Mouse (Mus musculus): Measurements from ENCODE around the gene Pax7. TPM values are rescaled to one million over a fixed set of nuclear protein-coding genes. Genes with fewer than 3 reads are reported as not detected.

Pax7 gene
- polyA plus RNA-seq, 1 experiment from 2014 or later: 2.0 TPM

- H3K4me2 ChIP-seq (ENCODE audit: low read depth, low read length): no peak overlapping the region
- no peaks in the 10 kb centered on the region for H3K9me3 ChIP-seq (replicated peaks; ENCODE audit: control insufficient read depth, low read length)
- H3K4me3 ChIP-seq (ENCODE audit: low read depth, low read length): no peak overlapping the region
- no peaks in the 10 kb centered on the region for H3K36me3 ChIP-seq (replicated peaks; ENCODE audit: control insufficient read depth, insufficient read depth, low read depth, low read length)
- H3K4me1 ChIP-seq (ENCODE audit: control insufficient read depth, insufficient read depth, low read length): peaks cover 8% of the 10 kb centered on the region
- H3K27ac ChIP-seq (replicated peaks; ENCODE audit: low read depth, low read length): no peak overlapping the region
- no peak overlapping the region for H3K9ac ChIP-seq (replicated peaks; ENCODE audit: low read length)
- H3K27me3 ChIP-seq (ENCODE audit: control insufficient read depth, insufficient read depth, low read length): no peaks in the 10 kb centered on the region
- WGBS: 88% methylated on average over 5 of the region's 5 CpGs
- ATAC-seq (replicated peaks; ENCODE audit: insufficient number of reproducible peaks, low FRiP score, low TSS enrichment, low read depth) (no peak), DNase-seq (ENCODE audit: low spot score) (no peak)
Measured at GRCm38 (mm10) chr4:139750926-139751325, 82.4 kb downstream of the Pax7 start.

DNA sequence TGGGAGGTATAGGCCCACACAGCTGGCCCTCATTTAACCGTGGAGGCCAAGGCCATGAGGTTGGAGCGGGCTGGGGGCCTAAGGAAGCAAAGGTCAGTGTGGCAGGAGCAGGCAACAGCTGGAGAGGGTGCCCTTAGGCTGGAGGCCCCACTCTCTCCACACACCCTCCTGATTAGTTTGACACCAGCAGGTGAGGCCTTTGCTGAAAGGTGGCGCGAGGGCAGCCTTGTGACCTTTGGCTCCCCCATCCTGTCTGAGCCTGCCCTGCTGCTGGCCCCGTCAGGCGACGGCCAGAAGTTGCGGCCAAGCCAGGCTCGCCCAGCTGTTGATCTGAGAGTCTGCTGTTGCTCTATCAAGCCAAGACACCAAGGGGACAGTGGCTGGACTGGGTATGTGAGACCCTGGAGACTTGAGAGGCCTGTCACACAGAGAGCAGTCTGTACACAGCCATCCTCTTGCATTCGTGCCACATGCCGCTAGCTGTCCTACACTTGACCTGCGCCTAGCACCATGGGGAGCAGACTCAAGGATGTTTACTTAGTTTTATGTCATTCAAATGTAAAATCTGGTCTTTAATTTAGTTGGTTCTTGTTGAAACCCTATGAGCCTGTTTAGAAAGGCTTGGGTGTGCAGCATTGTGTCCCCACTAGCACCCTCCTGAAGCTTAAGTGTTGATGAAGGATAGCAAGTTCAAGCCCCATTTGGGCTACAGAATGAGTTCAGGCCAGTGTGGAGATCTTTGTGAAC is 86.0 kb downstream of the Pax7 start:
- Histone ChIP-seq H3K9ac (replicated peaks; ENCODE audit: low read length) (no peak overlapping the region), H3K9me3 (replicated peaks; ENCODE audit: control insufficient read depth, low read length) (no peaks in the 10 kb centered on the region), H3K4me3 (ENCODE audit: low read depth, low read length) (no peak overlapping the region), H3K4me2 (ENCODE audit: low read depth, low read length) (no peak overlapping the region), H3K27ac (replicated peaks; ENCODE audit: low read depth, low read length) (no peak overlapping the region), H3K36me3 (replicated peaks; ENCODE audit: control insufficient read depth, insufficient read depth, low read depth, low read length) (no peaks in the 10 kb centered on the region), H3K27me3 (ENCODE audit: control insufficient read depth, insufficient read depth, low read length) (no peaks in the 10 kb centered on the region), H3K4me1 (ENCODE audit: control insufficient read depth, insufficient read depth, low read length) (peaks cover 6% of the 10 kb centered on the region)
- ATAC-seq (replicated peaks; ENCODE audit: insufficient number of reproducible peaks, low FRiP score, low TSS enrichment, low read depth): no peak
- 20% methylated on average over 12 of the region's 12 CpGs for WGBS
- DNase-seq (ENCODE audit: low spot score): peak; percentile 29

- H3K27ac ChIP-seq (replicated peaks; ENCODE audit: low read depth, low read length): no peak overlapping the region
- H3K27me3 ChIP-seq (ENCODE audit: control insufficient read depth, insufficient read depth, low read length): no peaks in the 10 kb centered on the region
- no peak overlapping the region for H3K9ac ChIP-seq (replicated peaks; ENCODE audit: low read length)
- H3K36me3 ChIP-seq (replicated peaks; ENCODE audit: control insufficient read depth, insufficient read depth, low read depth, low read length): no peaks in the 10 kb centered on the region
- peaks cover 6% of the 10 kb centered on the region for H3K4me1 ChIP-seq (ENCODE audit: control insufficient read depth, insufficient read depth, low read length)
- 31% methylated on average over 12 of the region's 12 CpGs for WGBS
- ATAC-seq (replicated peaks; ENCODE audit: insufficient number of reproducible peaks, low FRiP score, low TSS enrichment, low read depth) (no peak), DNase-seq (ENCODE audit: low spot score) (peak; percentile 51)
- H3K4me2 ChIP-seq (ENCODE audit: low read depth, low read length): no peak overlapping the region
- no peaks in the 10 kb centered on the region for H3K9me3 ChIP-seq (replicated peaks; ENCODE audit: control insufficient read depth, low read length)
- no peak overlapping the region for H3K4me3 ChIP-seq (ENCODE audit: low read depth, low read length)
Measured at GRCm38 (mm10) chr4:139746177-139746576, 87.2 kb downstream of the Pax7 start.

- peaks cover 6% of the 10 kb centered on the region for H3K4me1 ChIP-seq (ENCODE audit: control insufficient read depth, insufficient read depth, low read length)
- H3K36me3 ChIP-seq (replicated peaks; ENCODE audit: control insufficient read depth, insufficient read depth, low read depth, low read length): no peaks in the 10 kb centered on the region
- ATAC-seq (replicated peaks; ENCODE audit: insufficient number of reproducible peaks, low FRiP score, low TSS enrichment, low read depth) (no peak), DNase-seq (ENCODE audit: low spot score) (no peak)
- H3K27me3 ChIP-seq (ENCODE audit: control insufficient read depth, insufficient read depth, low read length): no peaks in the 10 kb centered on the region
- H3K4me3 ChIP-seq (ENCODE audit: low read depth, low read length): no peak overlapping the region
- H3K9me3 ChIP-seq (replicated peaks; ENCODE audit: control insufficient read depth, low read length): no peaks in the 10 kb centered on the region
- H3K4me2 ChIP-seq (ENCODE audit: low read depth, low read length): no peak overlapping the region
- no peak overlapping the region for H3K27ac ChIP-seq (replicated peaks; ENCODE audit: low read depth, low read length)
- WGBS: 57% methylated on average over 12 of the region's 12 CpGs
- H3K9ac ChIP-seq (replicated peaks; ENCODE audit: low read length): no peak overlapping the region
Measured at GRCm38 (mm10) chr4:139744765-139745395, 88.4 kb downstream of the Pax7 start.

DNA sequence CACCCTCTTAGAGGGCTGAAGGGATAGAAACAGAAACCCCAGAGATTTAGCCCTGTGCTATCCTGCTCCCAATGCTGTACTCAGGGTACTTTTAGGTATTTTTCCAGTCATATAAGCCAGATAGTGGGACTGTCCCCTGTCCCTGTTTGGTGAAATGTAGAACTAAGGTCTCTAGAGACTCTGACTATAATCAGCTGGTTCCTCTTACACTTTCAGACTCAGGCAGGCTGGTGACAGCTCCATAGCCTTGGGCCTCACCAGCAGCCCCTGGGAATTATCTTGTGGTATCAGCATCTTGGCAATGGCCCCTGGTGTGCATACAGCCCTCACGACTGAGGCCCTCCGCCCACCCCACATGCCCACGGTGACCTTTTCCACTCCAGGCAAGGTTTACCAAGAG is 89.7 kb downstream of the Pax7 start:
- Histone ChIP-seq H3K4me1 (ENCODE audit: control insufficient read depth, insufficient read depth, low read length) (peaks cover 6% of the 10 kb centered on the region), H3K4me2 (ENCODE audit: low read depth, low read length) (no peak overlapping the region), H3K4me3 (ENCODE audit: low read depth, low read length) (no peak overlapping the region), H3K36me3 (replicated peaks; ENCODE audit: control insufficient read depth, insufficient read depth, low read depth, low read length) (no peaks in the 10 kb centered on the region), H3K27me3 (ENCODE audit: control insufficient read depth, insufficient read depth, low read length) (no peaks in the 10 kb centered on the region), H3K9ac (replicated peaks; ENCODE audit: low read length) (no peak overlapping the region), H3K27ac (replicated peaks; ENCODE audit: low read depth, low read length) (no peak overlapping the region), H3K9me3 (replicated peaks; ENCODE audit: control insufficient read depth, low read length) (no peaks in the 10 kb centered on the region)
- WGBS: 69% methylated on average over 3 of the region's 3 CpGs
- ATAC-seq (replicated peaks; ENCODE audit: insufficient number of reproducible peaks, low FRiP score, low TSS enrichment, low read depth) (no peak), DNase-seq (ENCODE audit: low spot score) (no peak)

DNA sequence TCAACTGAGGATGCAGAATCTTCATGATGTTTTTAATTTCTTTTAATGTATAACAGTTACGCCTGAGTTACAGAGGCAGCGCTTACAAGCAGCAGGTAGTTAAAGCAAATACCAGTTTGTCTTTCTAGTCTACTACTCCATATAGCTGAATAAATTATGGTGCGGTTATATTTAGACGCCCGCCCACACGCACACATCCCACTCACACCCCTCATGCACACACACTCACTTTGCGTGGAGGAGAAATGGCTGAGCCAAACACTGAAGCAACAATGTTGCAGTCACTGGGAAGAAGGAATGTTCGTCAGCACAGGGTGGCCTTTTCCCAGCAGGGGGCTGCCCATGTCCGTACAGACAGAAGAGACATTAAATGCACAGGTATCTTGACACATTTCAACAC is 96.3 kb downstream of the Pax7 start:
- 91% methylated on average over 9 of the region's 9 CpGs for WGBS
- Histone ChIP-seq H3K9ac (replicated peaks; ENCODE audit: low read length) (no peak overlapping the region), H3K36me3 (replicated peaks; ENCODE audit: control insufficient read depth, insufficient read depth, low read depth, low read length) (no peaks in the 10 kb centered on the region), H3K27ac (replicated peaks; ENCODE audit: low read depth, low read length) (no peak overlapping the region), H3K4me1 (ENCODE audit: control insufficient read depth, insufficient read depth, low read length) (no peaks in the 10 kb centered on the region), H3K27me3 (ENCODE audit: control insufficient read depth, insufficient read depth, low read length) (no peaks in the 10 kb centered on the region), H3K4me3 (ENCODE audit: low read depth, low read length) (no peak overlapping the region), H3K4me2 (ENCODE audit: low read depth, low read length) (no peak overlapping the region), H3K9me3 (replicated peaks; ENCODE audit: control insufficient read depth, low read length) (no peaks in the 10 kb centered on the region)
- ATAC-seq (replicated peaks; ENCODE audit: insufficient number of reproducible peaks, low FRiP score, low TSS enrichment, low read depth): no peak
- DNase-seq (ENCODE audit: low spot score): no peak

DNA sequence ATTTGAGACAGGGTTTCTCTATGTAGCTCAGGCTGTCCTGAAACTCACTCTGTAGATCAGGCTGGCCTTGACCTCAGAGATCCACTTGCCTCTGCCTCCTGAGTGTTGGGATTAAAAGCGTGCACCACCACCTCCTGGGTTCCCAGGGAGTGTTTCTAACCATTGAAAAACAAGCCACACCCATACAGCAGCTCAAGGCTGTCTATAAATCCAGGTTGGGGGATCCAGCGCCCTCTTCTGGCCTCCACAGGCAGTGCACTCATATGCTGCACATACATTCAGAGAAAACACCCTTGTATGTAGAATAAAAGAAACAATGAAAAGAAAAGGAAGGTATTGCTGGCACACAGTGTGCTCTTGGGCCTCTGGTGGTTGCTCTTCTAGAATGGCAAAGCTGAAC is 106.2 kb downstream of the Pax7 start:
- 41% methylated on average over 2 of the region's 2 CpGs for whole genome bisulfite sequencing
- no peaks in the 10 kb centered on the region for H3K36me3 ChIP-seq (replicated peaks; ENCODE audit: control insufficient read depth, insufficient read depth, low read depth, low read length)
- no peak overlapping the region for H3K27ac ChIP-seq (replicated peaks; ENCODE audit: low read depth, low read length)
- no peak overlapping the region for H3K4me3 ChIP-seq (ENCODE audit: low read depth, low read length)
- H3K4me1 ChIP-seq (ENCODE audit: control insufficient read depth, insufficient read depth, low read length): no peaks in the 10 kb centered on the region
- ATAC-seq (replicated peaks; ENCODE audit: insufficient number of reproducible peaks, low FRiP score, low TSS enrichment, low read depth) (no peak), DNase-seq (ENCODE audit: low spot score) (no peak)
- H3K27me3 ChIP-seq (ENCODE audit: control insufficient read depth, insufficient read depth, low read length): no peaks in the 10 kb centered on the region
- no peak overlapping the region for H3K9ac ChIP-seq (replicated peaks; ENCODE audit: low read length)
- H3K4me2 ChIP-seq (ENCODE audit: low read depth, low read length): no peak overlapping the region
- no peaks in the 10 kb centered on the region for H3K9me3 ChIP-seq (replicated peaks; ENCODE audit: control insufficient read depth, low read length)

DNA sequence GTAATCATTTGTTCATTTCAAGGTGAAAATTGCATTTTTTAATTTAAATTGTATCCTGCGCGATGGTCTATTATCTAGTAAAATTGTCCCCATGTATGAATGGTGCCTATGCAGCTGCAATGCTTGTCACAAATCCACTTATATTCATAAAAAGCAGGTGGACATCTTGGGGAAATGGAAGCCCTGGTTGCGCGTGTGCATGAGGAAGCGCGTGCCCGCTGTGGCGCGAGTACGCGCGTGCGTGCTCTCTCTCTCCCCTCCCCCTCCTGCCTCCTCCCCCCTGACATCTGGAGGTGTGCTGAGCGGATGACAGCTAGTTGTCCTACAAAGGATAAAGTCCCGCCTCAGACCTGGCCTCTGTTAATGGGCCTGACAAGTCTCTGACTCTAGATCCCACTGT is 107.9 kb downstream of the Pax7 start:
- no peaks in the 10 kb centered on the region for H3K9me3 ChIP-seq (replicated peaks; ENCODE audit: control insufficient read depth, low read length)
- no peak overlapping the region for H3K4me3 ChIP-seq (ENCODE audit: low read depth, low read length)
- ATAC-seq (replicated peaks; ENCODE audit: insufficient number of reproducible peaks, low FRiP score, low TSS enrichment, low read depth) (no peak), DNase-seq (ENCODE audit: low spot score) (no peak)
- H3K36me3 ChIP-seq (replicated peaks; ENCODE audit: control insufficient read depth, insufficient read depth, low read depth, low read length): no peaks in the 10 kb centered on the region
- H3K27ac ChIP-seq (replicated peaks; ENCODE audit: low read depth, low read length): no peak overlapping the region
- no peak overlapping the region for H3K9ac ChIP-seq (replicated peaks; ENCODE audit: low read length)
- no peaks in the 10 kb centered on the region for H3K27me3 ChIP-seq (ENCODE audit: control insufficient read depth, insufficient read depth, low read length)
- H3K4me2 ChIP-seq (ENCODE audit: low read depth, low read length): no peak overlapping the region
- WGBS: 52% methylated on average over 15 of the region's 15 CpGs
- H3K4me1 ChIP-seq (ENCODE audit: control insufficient read depth, insufficient read depth, low read length): no peaks in the 10 kb centered on the region
